Mouse (Mus musculus) liver, adult (tissue): ENCODE data around the gene Commd8.

Experiments
- GATA4 ChIP-seq: IDR thresholded peaks from 2 replicates; pipeline ENCODE4 v1.6.1; 2014; ENCODE audit warnings: mild to moderate bottlenecking, low read length; ENCODE audit not compliant: insufficient replicate concordance

Commd8 gene

GRCm38 (mm10) chr5:72182804-72183203 is 14.8 kb upstream of the Commd8 start:
- no peak for TF ChIP-seq GATA4

DNA sequence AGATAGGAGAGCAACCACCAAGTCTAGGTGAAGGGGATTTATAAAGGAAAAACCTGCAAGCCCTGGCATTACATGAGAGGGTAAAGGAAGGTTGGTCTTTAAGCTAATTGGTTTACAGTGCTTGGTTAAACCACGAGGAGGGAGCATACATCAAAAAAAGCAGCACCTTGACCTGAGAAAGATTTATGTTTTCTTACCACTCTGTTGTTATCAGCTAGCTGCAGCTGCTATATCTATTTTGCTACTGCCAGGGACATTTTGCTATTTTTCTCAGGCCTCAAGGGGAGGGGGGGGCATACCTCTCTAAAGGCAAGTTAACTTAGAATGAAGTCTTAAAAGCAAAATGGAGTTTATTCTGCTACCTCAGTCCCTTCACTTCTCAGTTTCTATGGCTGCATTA is 13.2 kb upstream of the Commd8 start:
- TF ChIP-seq GATA4, result no peak

GRCm38 (mm10) chr5:72175530-72175929 is 7.5 kb upstream of the Commd8 start:
- TF ChIP-seq GATA4, result no peak

DNA sequence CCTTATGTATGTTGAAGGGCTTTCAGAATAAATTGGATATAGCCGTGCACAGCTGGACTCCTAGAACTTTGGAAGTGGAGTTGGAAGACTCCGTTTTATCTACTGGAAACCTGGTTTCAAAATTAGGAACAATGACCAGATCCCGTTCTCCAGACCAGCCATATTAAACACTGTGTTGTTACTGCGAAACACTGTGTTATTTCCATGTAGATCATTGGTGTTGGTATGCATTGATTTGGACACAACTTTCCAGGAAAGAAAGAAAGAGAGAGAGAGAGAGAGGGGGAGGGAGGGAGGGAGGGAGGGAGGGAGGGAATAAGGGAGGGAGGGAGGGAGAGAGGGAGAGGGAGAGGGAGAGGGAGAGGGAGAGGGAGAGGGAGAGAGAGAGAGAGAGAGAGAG is 7.1 kb upstream of the Commd8 start:
- no peak for TF ChIP-seq GATA4

DNA sequence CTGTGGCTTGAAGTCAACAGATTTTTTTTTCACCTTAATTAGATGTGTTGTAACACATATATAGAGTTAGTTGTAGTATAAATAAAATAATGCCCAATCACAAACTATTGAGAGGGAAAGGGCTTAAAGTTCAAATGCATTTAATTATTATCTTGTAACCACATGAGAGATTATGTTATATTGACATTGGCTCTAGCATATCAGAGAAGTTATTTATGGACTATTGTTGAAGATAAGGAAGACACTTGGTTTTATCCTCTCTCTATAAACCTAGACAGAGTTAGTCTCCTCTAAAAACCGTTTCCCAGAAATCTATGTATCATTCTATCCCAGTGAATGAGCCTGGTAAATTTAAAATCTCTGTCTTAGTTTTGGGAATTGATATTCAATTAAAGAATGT is 5.5 kb upstream of the Commd8 start:
- no peak for TF ChIP-seq GATA4

DNA sequence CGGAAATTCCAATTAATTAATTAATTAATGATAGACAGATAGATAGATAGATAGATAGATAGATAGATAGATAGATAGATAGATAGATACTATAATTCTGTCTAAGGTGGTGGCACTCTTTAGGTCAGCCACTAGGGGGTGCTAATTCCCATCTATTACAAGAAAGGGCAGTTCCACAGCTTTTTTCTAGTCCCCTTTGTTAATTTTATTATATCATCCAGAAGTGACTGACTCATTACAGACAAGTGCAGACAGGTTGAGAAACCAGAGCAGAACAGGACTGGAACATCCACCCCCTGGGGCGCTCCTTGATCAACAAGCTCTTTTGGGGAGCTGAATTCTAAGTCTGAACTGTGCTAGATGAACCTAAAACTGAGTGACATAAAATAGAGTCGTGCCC is 4.7 kb upstream of the Commd8 start:
- no peak for TF ChIP-seq GATA4

- TF ChIP-seq GATA4, result no peak
Measured at GRCm38 (mm10) chr5:72170067-72170466, 2.1 kb upstream of the Commd8 start.

GRCm38 (mm10) chr5:72168285-72168621 is 264 bp upstream of the Commd8 start:
- TF ChIP-seq GATA4, result no peak

DNA sequence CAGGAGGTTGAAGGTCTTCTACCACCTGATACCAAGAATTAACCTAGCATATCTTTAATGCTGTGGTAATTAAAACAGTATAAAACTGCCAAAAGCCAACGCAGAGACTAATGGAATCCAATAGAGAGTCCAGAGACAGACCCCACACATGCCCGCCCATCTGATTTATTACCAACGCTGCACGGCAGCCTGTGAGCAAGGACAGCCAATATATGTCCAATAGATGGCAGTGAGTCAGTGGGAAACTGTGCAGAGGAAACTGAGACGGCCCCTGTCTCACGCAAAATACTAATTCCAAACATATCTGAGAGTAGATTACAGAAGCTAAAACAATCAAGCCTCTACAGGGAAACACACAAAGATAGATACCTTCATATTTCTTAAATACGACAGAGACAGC is 3.6 kb downstream of the Commd8 start:
- no peak for TF ChIP-seq GATA4

GRCm38 (mm10) chr5:72162855-72163254 is 5.1 kb downstream of the Commd8 start:
- TF ChIP-seq GATA4, result no peak

GRCm38 (mm10) chr5:72160781-72161485 is 7.1 kb downstream of the Commd8 start:
- no peak for TF ChIP-seq GATA4

DNA sequence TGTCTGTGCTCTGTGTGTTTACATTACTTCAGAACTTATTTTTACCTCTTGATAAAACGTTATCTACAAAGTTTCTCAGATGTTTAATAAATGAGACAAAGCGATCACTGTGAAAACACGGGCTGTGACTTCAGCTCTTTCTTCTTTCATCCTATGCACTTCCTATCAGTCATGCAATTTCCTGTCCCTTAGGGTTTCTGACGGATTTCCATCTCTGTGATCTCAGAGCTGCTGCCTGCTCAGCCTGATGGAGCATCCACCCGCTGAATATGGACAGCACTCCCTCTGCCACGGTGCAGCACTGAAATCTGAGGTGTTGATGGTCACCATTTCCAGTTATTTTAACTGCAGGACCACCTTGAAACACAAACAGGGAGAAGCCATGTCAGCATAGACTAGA is 8.5 kb downstream of the Commd8 start:
- no peak for TF ChIP-seq GATA4

GRCm38 (mm10) chr5:72158667-72159066 is 9.3 kb downstream of the Commd8 start:
- no peak for TF ChIP-seq GATA4

- TF ChIP-seq GATA4, result no peak
Measured at GRCm38 (mm10) chr5:72156598-72156997, 11.4 kb downstream of the Commd8 start.

- no peak for TF ChIP-seq GATA4
Measured at GRCm38 (mm10) chr5:72150870-72151269, 17.1 kb downstream of the Commd8 start.

- TF ChIP-seq GATA4, result no peak
Measured at GRCm38 (mm10) chr5:72148679-72149078, 19.3 kb downstream of the Commd8 start.

- no peak for TF ChIP-seq GATA4
Measured at GRCm38 (mm10) chr5:72139619-72140018, 28.4 kb downstream of the Commd8 start.
